Mouse (Mus musculus): ENCODE data around the gene Fcor. TPM values are rescaled to one million over a fixed set of nuclear protein-coding genes. Genes with fewer than 3 reads are reported as not detected.

Gene Fcor
- polyA plus RNA-seq, 1 experiment from 2014 or later, result 19.4 TPM

- Histone ChIP-seq H3K9me3 (ENCODE audit: control insufficient read depth, low read depth, low read length) (no peaks in the 10 kb centered on the region), H3K4me2 (replicated peaks; ENCODE audit: low read depth, low read length) (no peak overlapping the region), H3K36me3 (ENCODE audit: control insufficient read depth, insufficient read depth, low read length) (peaks cover 19% of the 10 kb centered on the region), H3K4me3 (ENCODE audit: low read depth, low read length) (no peak overlapping the region), H3K27me3 (ENCODE audit: control insufficient read depth, insufficient read depth, low read length) (no peaks in the 10 kb centered on the region), H3K4me1 (ENCODE audit: control insufficient read depth, insufficient read depth, low read length) (peaks cover 3% of the 10 kb centered on the region; the same call in 1 of the 2 replicates), H3K9ac (replicated peaks; ENCODE audit: low read depth, low read length) (no peak overlapping the region), H3K27ac (ENCODE audit: low read length) (no peak overlapping the region)
- ATAC-seq (ENCODE audit: insufficient number of reproducible peaks, insufficient read depth, low FRiP score, low read depth), result no peak
- WGBS, result 95% methylated on average over 23 of the region's 23 CpGs
Measured at GRCm38 (mm10) chr8:3679236-3679635, 7.1 kb upstream of the Fcor start.

GRCm38 (mm10) chr8:3678831-3679230 is 6.7 kb upstream of the Fcor start:
- no peak overlapping the region for H3K27ac ChIP-seq (ENCODE audit: low read length)
- H3K36me3 ChIP-seq (ENCODE audit: control insufficient read depth, insufficient read depth, low read length), result peaks cover 19% of the 10 kb centered on the region
- no peak for ATAC-seq (ENCODE audit: insufficient number of reproducible peaks, insufficient read depth, low FRiP score, low read depth)
- H3K9ac ChIP-seq (replicated peaks; ENCODE audit: low read depth, low read length), result no peak overlapping the region
- H3K4me1 ChIP-seq (ENCODE audit: control insufficient read depth, insufficient read depth, low read length), result peaks cover 3% of the 10 kb centered on the region; the same call in 1 of the 2 replicates
- no peak overlapping the region for H3K4me3 ChIP-seq (ENCODE audit: low read depth, low read length)
- no peaks in the 10 kb centered on the region for H3K27me3 ChIP-seq (ENCODE audit: control insufficient read depth, insufficient read depth, low read length)
- H3K9me3 ChIP-seq (ENCODE audit: control insufficient read depth, low read depth, low read length), result no peaks in the 10 kb centered on the region
- WGBS, result 96% methylated on average over 23 of the region's 23 CpGs
- H3K4me2 ChIP-seq (replicated peaks; ENCODE audit: low read depth, low read length), result no peak overlapping the region

GRCm38 (mm10) chr8:3676993-3677579 is 4.9 kb upstream of the Fcor start:
- H3K4me3 ChIP-seq (ENCODE audit: low read depth, low read length), result peak overlapping the region; percentile 91
- peak overlapping the region; percentile 92; the same call in 1 of the 2 replicates for H3K27ac ChIP-seq (ENCODE audit: low read length)
- H3K4me1 ChIP-seq (ENCODE audit: control insufficient read depth, insufficient read depth, low read length), result peaks cover 3% of the 10 kb centered on the region; the same call in 1 of the 2 replicates
- WGBS, result 3% methylated on average over 15 of the region's 15 CpGs
- peak overlapping the region; percentile 81 for H3K9ac ChIP-seq (replicated peaks; ENCODE audit: low read depth, low read length)
- no peaks in the 10 kb centered on the region for H3K27me3 ChIP-seq (ENCODE audit: control insufficient read depth, insufficient read depth, low read length)
- ATAC-seq (ENCODE audit: insufficient number of reproducible peaks, insufficient read depth, low FRiP score, low read depth), result no peak
- peak overlapping the region; percentile 85 for H3K4me2 ChIP-seq (replicated peaks; ENCODE audit: low read depth, low read length)
- H3K9me3 ChIP-seq (ENCODE audit: control insufficient read depth, low read depth, low read length), result no peaks in the 10 kb centered on the region
- peaks cover 19% of the 10 kb centered on the region for H3K36me3 ChIP-seq (ENCODE audit: control insufficient read depth, insufficient read depth, low read length)

- Histone ChIP-seq H3K36me3 (ENCODE audit: control insufficient read depth, insufficient read depth, low read length) (peaks cover 19% of the 10 kb centered on the region), H3K27me3 (ENCODE audit: control insufficient read depth, insufficient read depth, low read length) (no peaks in the 10 kb centered on the region), H3K4me1 (ENCODE audit: control insufficient read depth, insufficient read depth, low read length) (peaks cover 3% of the 10 kb centered on the region; the same call in 1 of the 2 replicates), H3K4me2 (replicated peaks; ENCODE audit: low read depth, low read length) (peak within 1 kb of the TSS; percentile 85), H3K4me3 (ENCODE audit: low read depth, low read length) (peak within 1 kb of the TSS; percentile 91), H3K27ac (ENCODE audit: low read length) (peak within 1 kb of the TSS; percentile 92), H3K9me3 (ENCODE audit: control insufficient read depth, low read depth, low read length) (no peaks in the 10 kb centered on the region), H3K9ac (replicated peaks; ENCODE audit: low read depth, low read length) (peak within 1 kb of the TSS; percentile 81)
- 2% methylated on average over 61 of the region's 61 CpGs for WGBS
- ATAC-seq (ENCODE audit: insufficient number of reproducible peaks, insufficient read depth, low FRiP score, low read depth), result peak; percentile 89
Measured at GRCm38 (mm10) chr8:3676131-3676992, 4.2 kb upstream of the Fcor start, which contains the start of gene Trappc5. TSS of gene Trappc5 (plus strand) at chr8:3676299.

- no peak overlapping the region for H3K4me2 ChIP-seq (replicated peaks; ENCODE audit: low read depth, low read length)
- peaks cover 3% of the 10 kb centered on the region; the same call in 1 of the 2 replicates for H3K4me1 ChIP-seq (ENCODE audit: control insufficient read depth, insufficient read depth, low read length)
- peaks cover 10% of the 10 kb centered on the region for H3K36me3 ChIP-seq (ENCODE audit: control insufficient read depth, insufficient read depth, low read length)
- no peak overlapping the region for H3K9ac ChIP-seq (replicated peaks; ENCODE audit: low read depth, low read length)
- no peak for ATAC-seq (ENCODE audit: insufficient number of reproducible peaks, insufficient read depth, low FRiP score, low read depth)
- no peaks in the 10 kb centered on the region for H3K9me3 ChIP-seq (ENCODE audit: control insufficient read depth, low read depth, low read length)
- no peak overlapping the region for H3K4me3 ChIP-seq (ENCODE audit: low read depth, low read length)
- WGBS, result 41% methylated on average over 3 of the region's 3 CpGs
- no peak overlapping the region for H3K27ac ChIP-seq (ENCODE audit: low read length)
- H3K27me3 ChIP-seq (ENCODE audit: control insufficient read depth, insufficient read depth, low read length), result no peaks in the 10 kb centered on the region
Measured at GRCm38 (mm10) chr8:3674671-3675070, 2.5 kb upstream of the Fcor start.

- Histone ChIP-seq H3K27me3 (ENCODE audit: control insufficient read depth, insufficient read depth, low read length) (no peaks in the 10 kb centered on the region), H3K36me3 (ENCODE audit: control insufficient read depth, insufficient read depth, low read length) (no peaks in the 10 kb centered on the region), H3K4me3 (ENCODE audit: low read depth, low read length) (no peak overlapping the region), H3K27ac (ENCODE audit: low read length) (no peak overlapping the region), H3K4me1 (ENCODE audit: control insufficient read depth, insufficient read depth, low read length) (no peaks in the 10 kb centered on the region), H3K4me2 (replicated peaks; ENCODE audit: low read depth, low read length) (no peak overlapping the region), H3K9ac (replicated peaks; ENCODE audit: low read depth, low read length) (no peak overlapping the region), H3K9me3 (ENCODE audit: control insufficient read depth, low read depth, low read length) (no peaks in the 10 kb centered on the region)
- no peak for ATAC-seq (ENCODE audit: insufficient number of reproducible peaks, insufficient read depth, low FRiP score, low read depth)
- 77% methylated on average over 2 of the region's 2 CpGs for WGBS
Measured at GRCm38 (mm10) chr8:3670388-3670787, 1.8 kb downstream of the Fcor start.

GRCm38 (mm10) chr8:3665507-3665906 is 6.7 kb downstream of the Fcor start, which contains the start of gene Mcemp1:
TSS of gene Mcemp1 (plus strand) at chr8:3665754.
- WGBS, result 69% methylated on average over 6 of the region's 6 CpGs

GRCm38 (mm10) chr8:3664405-3664804 is 7.8 kb downstream of the Fcor start:
- no peak overlapping the region for H3K4me2 ChIP-seq (replicated peaks; ENCODE audit: low read depth, low read length)
- no peaks in the 10 kb centered on the region for H3K27me3 ChIP-seq (ENCODE audit: control insufficient read depth, insufficient read depth, low read length)
- no peak overlapping the region for H3K27ac ChIP-seq (ENCODE audit: low read length)
- H3K4me1 ChIP-seq (ENCODE audit: control insufficient read depth, insufficient read depth, low read length), result no peaks in the 10 kb centered on the region
- H3K36me3 ChIP-seq (ENCODE audit: control insufficient read depth, insufficient read depth, low read length), result no peaks in the 10 kb centered on the region
- no peaks in the 10 kb centered on the region for H3K9me3 ChIP-seq (ENCODE audit: control insufficient read depth, low read depth, low read length)
- ATAC-seq (ENCODE audit: insufficient number of reproducible peaks, insufficient read depth, low FRiP score, low read depth), result no peak
- 62% methylated on average over 5 of the region's 5 CpGs for WGBS
- no peak overlapping the region for H3K9ac ChIP-seq (replicated peaks; ENCODE audit: low read depth, low read length)
- H3K4me3 ChIP-seq (ENCODE audit: low read depth, low read length), result no peak overlapping the region

More at GRCm38 (mm10) chr8:3665507-3665906, 6.7 kb downstream of the Fcor start, which contains the start of gene Mcemp1:
- Histone ChIP-seq H3K4me1 (ENCODE audit: control insufficient read depth, insufficient read depth, low read length) (no peaks in the 10 kb centered on the region), H3K27me3 (ENCODE audit: control insufficient read depth, insufficient read depth, low read length) (no peaks in the 10 kb centered on the region), H3K36me3 (ENCODE audit: control insufficient read depth, insufficient read depth, low read length) (no peaks in the 10 kb centered on the region), H3K27ac (ENCODE audit: low read length) (no peak within 1 kb of the TSS), H3K4me3 (ENCODE audit: low read depth, low read length) (no peak within 1 kb of the TSS), H3K9me3 (ENCODE audit: control insufficient read depth, low read depth, low read length) (no peaks in the 10 kb centered on the region), H3K4me2 (replicated peaks; ENCODE audit: low read depth, low read length) (no peak within 1 kb of the TSS), H3K9ac (replicated peaks; ENCODE audit: low read depth, low read length) (no peak within 1 kb of the TSS)
- ATAC-seq (ENCODE audit: insufficient number of reproducible peaks, insufficient read depth, low FRiP score, low read depth), result no peak
